Mouse (Mus musculus) forebrain, embryonic 15.5 days (tissue): Measurements from ENCODE around the gene Piwil1. TPM values are rescaled to one million over a fixed set of nuclear protein-coding genes. Genes with fewer than 3 reads are reported as not detected.
A peak's percentile ranks its signal among the peaks of the same experiment; 100 is the strongest.

Experiments
- ATAC-seq: fragments of 200-750 bp; cut with Nextera tagmentation; replicated peaks from 2 replicates; pipeline ENCODE4 v1.8.0; 2017; ENCODE audit warnings: mild to moderate bottlenecking, moderate TSS enrichment, moderate library complexity
- H3K27ac ChIP-seq: fragments of 300-500 bp; sonication (generic); replicated peaks from 2 replicates; pipeline ENCODE4 v1.5.1; 2015; ENCODE audit warnings: mild to moderate bottlenecking, inconsistent platforms
- H3K27me3 ChIP-seq: fragments of 300-500 bp; sonication (generic); 2 replicates; pipeline ENCODE4 v1.6.1; 2015; ENCODE audit warnings: inconsistent platforms
- H3K36me3 ChIP-seq: fragments of 300-500 bp; sonication (generic); 2 replicates; pipeline ENCODE4 v1.6.1; 2015; ENCODE audit warnings: mild to moderate bottlenecking, inconsistent platforms
- H3K4me1 ChIP-seq: fragments of 300-500 bp; sonication (generic); 2 replicates; pipeline ENCODE4 v1.6.1; 2015; ENCODE audit warnings: inconsistent platforms
- H3K4me2 ChIP-seq: fragments of 300-500 bp; sonication (generic); replicated peaks from 2 replicates; pipeline ENCODE4 v1.6.1; 2015; ENCODE audit warnings: mild to moderate bottlenecking, inconsistent platforms
- H3K4me3 ChIP-seq: fragments of 300-500 bp; sonication (generic); 2 replicates; pipeline ENCODE4 v1.5.1; 2015; ENCODE audit warnings: mild to moderate bottlenecking, inconsistent platforms
- H3K9ac ChIP-seq: fragments of 300-500 bp; sonication (generic); replicated peaks from 2 replicates; pipeline ENCODE4 v1.6.1; 2015; ENCODE audit warnings: mild to moderate bottlenecking, inconsistent platforms
- H3K9me3 ChIP-seq: fragments of 300-500 bp; sonication (generic); 2 replicates; pipeline ENCODE4 v1.6.1; 2016; ENCODE audit warnings: inconsistent platforms
- WGBS: fragments of 180-500 bp; shearing (Covaris S2); methylation state at CpG from one replicate; pipeline ENCODE4 v1.1.7; 2015; ENCODE audit warnings: mixed read lengths; 5-methylcytosine and 5-hydroxymethylcytosine counted together
- polyA plus RNA-seq: library from polyadenylated mRNA; unstranded; fragments of >200 nt; fragmentation: Nextera tagmentation; extraction: Ambion mirVana; gene quantifications from 2 replicates; pipeline ENCODE4 v1.2.1, GENCODE M21; 2015

Piwil1 gene
- polyA plus RNA-seq, 1 experiment from 2014 or later = 0.14 TPM

GRCm38 (mm10) chr5:128687139-128687538 lies 15.2 kb upstream of the Piwil1 start:
- Histone ChIP-seq H3K9ac (no peak overlapping the region), H3K27ac (no peak overlapping the region), H3K4me3 (no peak overlapping the region), H3K4me2 (no peak overlapping the region), H3K9me3 (no peaks in the 10 kb centered on the region), H3K27me3 (peaks cover 2% of the 10 kb centered on the region; the same call in 1 of the 2 replicates), H3K4me1 (peaks cover 12% of the 10 kb centered on the region; the same call in 1 of the 2 replicates), H3K36me3 (no peaks in the 10 kb centered on the region)
- WGBS = 88% methylated on average over 5 of the region's 5 CpGs
- ATAC-seq = no peak

- Histone ChIP-seq H3K27ac (no peak overlapping the region), H3K27me3 (peaks cover 6% of the 10 kb centered on the region; the same call in 1 of the 2 replicates), H3K4me1 (no peaks in the 10 kb centered on the region), H3K9ac (no peak overlapping the region), H3K4me2 (no peak overlapping the region), H3K4me3 (no peak overlapping the region), H3K9me3 (no peaks in the 10 kb centered on the region), H3K36me3 (no peaks in the 10 kb centered on the region)
- WGBS = 68% methylated on average over 6 of the region's 6 CpGs
- ATAC-seq = no peak
Measured at GRCm38 (mm10) chr5:128694107-128694506, 8.2 kb upstream of the Piwil1 start.

- Histone ChIP-seq H3K4me3 (no peak overlapping the region), H3K4me1 (no peaks in the 10 kb centered on the region), H3K36me3 (no peaks in the 10 kb centered on the region), H3K4me2 (no peak overlapping the region), H3K27me3 (peaks cover 6% of the 10 kb centered on the region; the same call in 1 of the 2 replicates), H3K9ac (no peak overlapping the region), H3K27ac (no peak overlapping the region), H3K9me3 (no peaks in the 10 kb centered on the region)
- ATAC-seq = no peak
- WGBS = 86% methylated on average over 18 of the region's 18 CpGs
Measured at GRCm38 (mm10) chr5:128694611-128695325, 7.6 kb upstream of the Piwil1 start.

- peaks cover 6% of the 10 kb centered on the region; the same call in 1 of the 2 replicates for H3K27me3 ChIP-seq
- H3K4me2 ChIP-seq = no peak overlapping the region
- no peaks in the 10 kb centered on the region for H3K9me3 ChIP-seq
- 26% methylated on average over 10 of the region's 10 CpGs for WGBS
- no peaks in the 10 kb centered on the region for H3K36me3 ChIP-seq
- H3K27ac ChIP-seq = no peak overlapping the region
- no peak overlapping the region for H3K9ac ChIP-seq
- no peak for ATAC-seq
- H3K4me3 ChIP-seq = no peak overlapping the region
- H3K4me1 ChIP-seq = no peaks in the 10 kb centered on the region
Measured at GRCm38 (mm10) chr5:128696824-128697223, 5.5 kb upstream of the Piwil1 start.

GRCm38 (mm10) chr5:128700716-128701115 lies 1.6 kb upstream of the Piwil1 start:
- no peak for ATAC-seq
- H3K27me3 ChIP-seq = peaks cover 6% of the 10 kb centered on the region; the same call in 1 of the 2 replicates
- H3K9me3 ChIP-seq = no peaks in the 10 kb centered on the region
- H3K4me2 ChIP-seq = no peak overlapping the region
- H3K27ac ChIP-seq = no peak overlapping the region
- H3K4me1 ChIP-seq = peaks cover 6% of the 10 kb centered on the region; the same call in 1 of the 2 replicates
- H3K36me3 ChIP-seq = no peaks in the 10 kb centered on the region
- no peak overlapping the region for H3K9ac ChIP-seq
- H3K4me3 ChIP-seq = no peak overlapping the region
- whole genome bisulfite sequencing = 59% methylated on average over 11 of the region's 11 CpGs

- no peak overlapping the region for H3K4me3 ChIP-seq
- H3K27ac ChIP-seq = no peak overlapping the region
- no peaks in the 10 kb centered on the region for H3K27me3 ChIP-seq
- H3K9me3 ChIP-seq = no peaks in the 10 kb centered on the region
- peak overlapping the region; percentile 24; the same call in 1 of the 2 replicates for H3K4me2 ChIP-seq
- 15% methylated on average over 10 of the region's 10 CpGs for WGBS
- H3K9ac ChIP-seq = no peak overlapping the region
- H3K36me3 ChIP-seq = no peaks in the 10 kb centered on the region
- no peak for ATAC-seq
- H3K4me1 ChIP-seq = peaks cover 6% of the 10 kb centered on the region; the same call in 1 of the 2 replicates
Measured at GRCm38 (mm10) chr5:128703688-128704087, 1.4 kb downstream of the Piwil1 start.

- Histone ChIP-seq H3K4me2 (peak overlapping the region; percentile 24; the same call in 1 of the 2 replicates), H3K36me3 (no peaks in the 10 kb centered on the region), H3K4me3 (no peak overlapping the region), H3K27ac (no peak overlapping the region), H3K9ac (no peak overlapping the region), H3K9me3 (no peaks in the 10 kb centered on the region), H3K27me3 (no peaks in the 10 kb centered on the region), H3K4me1 (peaks cover 6% of the 10 kb centered on the region; the same call in 1 of the 2 replicates)
- ATAC-seq = peak; percentile 64; the same call in 1 of the 2 replicates
- 39% methylated on average over 16 of the region's 19 CpGs for WGBS
Measured at GRCm38 (mm10) chr5:128704134-128704904, 2.0 kb downstream of the Piwil1 start.

- no peak for ATAC-seq
- H3K4me2 ChIP-seq = no peak overlapping the region
- H3K9ac ChIP-seq = no peak overlapping the region
- peaks cover 6% of the 10 kb centered on the region; the same call in 1 of the 2 replicates for H3K4me1 ChIP-seq
- no peaks in the 10 kb centered on the region for H3K36me3 ChIP-seq
- no peak overlapping the region for H3K4me3 ChIP-seq
- no peak overlapping the region for H3K27ac ChIP-seq
- WGBS = 95% methylated on average over 1 of the region's 1 CpGs
- no peaks in the 10 kb centered on the region for H3K9me3 ChIP-seq
- H3K27me3 ChIP-seq = no peaks in the 10 kb centered on the region
Measured at GRCm38 (mm10) chr5:128706467-128706866, 4.1 kb downstream of the Piwil1 start.

GRCm38 (mm10) chr5:128707271-128707670 lies 4.9 kb downstream of the Piwil1 start:
- Histone ChIP-seq H3K9me3 (no peaks in the 10 kb centered on the region), H3K27me3 (no peaks in the 10 kb centered on the region), H3K4me3 (no peak overlapping the region), H3K27ac (no peak overlapping the region), H3K36me3 (no peaks in the 10 kb centered on the region), H3K9ac (no peak overlapping the region), H3K4me1 (peaks cover 6% of the 10 kb centered on the region; the same call in 1 of the 2 replicates), H3K4me2 (no peak overlapping the region)
- ATAC-seq = no peak
- WGBS = 91% methylated on average over 11 of the region's 11 CpGs

GRCm38 (mm10) chr5:128708929-128709328 lies 6.6 kb downstream of the Piwil1 start:
- Histone ChIP-seq H3K4me3 (no peak overlapping the region), H3K9ac (no peak overlapping the region), H3K27me3 (no peaks in the 10 kb centered on the region), H3K9me3 (no peaks in the 10 kb centered on the region), H3K4me2 (no peak overlapping the region), H3K27ac (no peak overlapping the region), H3K4me1 (peaks cover 3% of the 10 kb centered on the region; the same call in 1 of the 2 replicates), H3K36me3 (no peaks in the 10 kb centered on the region)
- WGBS = 64% methylated on average over 5 of the region's 5 CpGs
- 0 out of 2 replicates have a peak, but pooled peaks have one; percentile 58 for ATAC-seq

- no peak overlapping the region for H3K9ac ChIP-seq
- H3K36me3 ChIP-seq = no peaks in the 10 kb centered on the region
- no peak for ATAC-seq
- WGBS = 32% methylated on average over 8 of the region's 8 CpGs
- H3K9me3 ChIP-seq = no peaks in the 10 kb centered on the region
- H3K4me2 ChIP-seq = no peak overlapping the region
- H3K4me3 ChIP-seq = no peak overlapping the region
- H3K4me1 ChIP-seq = no peaks in the 10 kb centered on the region
- H3K27me3 ChIP-seq = no peaks in the 10 kb centered on the region
- H3K27ac ChIP-seq = no peak overlapping the region
Measured at GRCm38 (mm10) chr5:128710596-128710995, 8.3 kb downstream of the Piwil1 start.

- no peak overlapping the region for H3K27ac ChIP-seq
- H3K4me1 ChIP-seq = no peaks in the 10 kb centered on the region
- H3K36me3 ChIP-seq = no peaks in the 10 kb centered on the region
- no peaks in the 10 kb centered on the region for H3K9me3 ChIP-seq
- H3K4me3 ChIP-seq = no peak overlapping the region
- ATAC-seq = no peak
- 79% methylated on average over 6 of the region's 6 CpGs for WGBS
- H3K27me3 ChIP-seq = no peaks in the 10 kb centered on the region
- H3K4me2 ChIP-seq = no peak overlapping the region
- H3K9ac ChIP-seq = no peak overlapping the region
Measured at GRCm38 (mm10) chr5:128711847-128712246, 9.5 kb downstream of the Piwil1 start.
